In the genomic region with DNA sequence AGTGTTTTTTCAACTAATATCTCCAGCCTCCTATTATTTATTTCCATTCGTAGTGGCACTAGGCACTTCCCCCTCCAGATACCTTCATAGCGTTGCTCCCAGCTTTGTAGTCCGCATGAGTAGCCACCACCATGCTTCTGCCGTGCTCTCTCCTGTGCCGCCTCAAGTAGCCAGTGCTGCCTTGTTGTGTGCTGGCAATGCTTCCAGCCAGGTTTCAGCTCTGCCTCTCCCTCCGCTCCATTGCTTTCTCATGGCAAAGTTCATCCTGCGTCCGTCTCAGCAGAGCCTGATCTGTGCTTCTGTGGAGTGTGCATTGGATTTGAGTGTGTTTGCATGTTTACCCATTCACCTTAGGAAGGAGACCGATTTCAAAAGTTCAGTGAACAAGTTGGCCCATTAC, we compare ENCODE assay signal across 26 mouse cellular contexts.
A peak's percentile ranks its signal among the peaks of the same experiment; 100 is the strongest.
DNase-seq lines count a peak whose midpoint lies in the region; ATAC-seq and TF ChIP-seq lines count a peak whose summit lies in the region.
"Had no signal": no experiment of that assay in that cellular context is flagged by ENCODE, and none has a peak within 500 bp of the region (broad histone marks: within the 10 kb centered on the region; RNA-seq: fewer than 3 reads in every experiment).

No protein-coding gene starts in this region.

- H3K27ac ChIP-seq in kidney, adult 2 months (ENCODE audit: insufficient read depth, low read depth, low read length): no peak overlapping the region
- no peak overlapping the region for H3K27ac ChIP-seq in kidney, embryonic 16.5 days (ENCODE audit: low read length)
- H3K27ac ChIP-seq: embryonic facial prominence, embryonic 12.5 days; embryonic facial prominence, embryonic 15.5 days; gastrocnemius, adult 2 months; hindbrain, embryonic 12.5 days; hindbrain, embryonic 15.5 days had no signal

- H3K4me1 ChIP-seq in kidney, adult 2 months (ENCODE audit: control insufficient read depth, insufficient read depth, low read length): no peaks in the 10 kb centered on the region; the same call in 1 of the 2 replicates
- no peaks in the 10 kb centered on the region for H3K4me1 ChIP-seq in kidney, embryonic 16.5 days (ENCODE audit: insufficient read depth, low read length)
- H3K4me1 ChIP-seq: embryonic facial prominence, embryonic 12.5 days; embryonic facial prominence, embryonic 15.5 days; hindbrain, embryonic 12.5 days; hindbrain, embryonic 15.5 days had no signal

- no peak for TF ChIP-seq CTCF in kidney, adult 2 months (conservative IDR thresholded peaks at IDR 0.05; ENCODE audit: insufficient read depth, insufficient read length, low read depth, low read length)

- ATAC-seq in kidney, embryonic 16.5 days (ENCODE audit: low FRiP score, low TSS enrichment): no peak
- ATAC-seq: forebrain, embryonic 14.5 days; forebrain, postnatal 0 days; Patski had no signal

- no peak for TF ChIP-seq POLR2A in kidney, adult 2 months (IDR thresholded peaks at IDR 0.05; ENCODE audit: low read depth, low read length)

- no peak overlapping the region for H3K4me3 ChIP-seq in kidney, adult 2 months (ENCODE audit: insufficient read depth, low read depth, low read length)
- H3K4me3 ChIP-seq in kidney, embryonic 16.5 days (ENCODE audit: low read length): no peak overlapping the region
- H3K4me3 ChIP-seq: embryonic facial prominence, embryonic 12.5 days; embryonic facial prominence, embryonic 15.5 days; gastrocnemius, adult 2 months; hindbrain, embryonic 12.5 days; hindbrain, embryonic 15.5 days had no signal

- H3K27me3 ChIP-seq in kidney, adult 2 months (replicated peaks; ENCODE audit: control insufficient read depth, insufficient read depth, low read length): no peaks in the 10 kb centered on the region
- no peaks in the 10 kb centered on the region for H3K27me3 ChIP-seq in kidney, embryonic 16.5 days (ENCODE audit: insufficient read depth, low read length)
- H3K27me3 ChIP-seq: CH12.LX; embryonic facial prominence, embryonic 12.5 days; embryonic facial prominence, embryonic 15.5 days; hindbrain, embryonic 12.5 days; hindbrain, embryonic 15.5 days; Patski had no signal

- peaks cover 3% of the 10 kb centered on the region for H3K36me3 ChIP-seq in kidney, adult 2 months (ENCODE audit: control insufficient read depth, insufficient read depth, low read length)
- H3K36me3 ChIP-seq in kidney, embryonic 16.5 days (ENCODE audit: insufficient read depth, low read length): peaks cover 41% of the 10 kb centered on the region

- DNase-seq in cerebellum, postnatal 14 days: peak; percentile 16 to 27
- no peak for DNase-seq in cerebellum, postnatal 36 days
- peak; percentile 77 for DNase-seq in kidney, adult 2 months
- peak; percentile 51 for DNase-seq in kidney, postnatal 14 days
- DNase-seq in testis, postnatal 10 days (ENCODE audit: low spot score): no peak
- no peak for DNase-seq in thymus, postnatal 10 days (ENCODE audit: low spot score in 2 of 2)
- DNase-seq: adrenal gland, postnatal 10 days; adrenal gland, postnatal 36 days; B cell, adult 2 months; cerebellum, adult 11 months; cerebellum, adult 2 months; cerebellum, adult 9-11 months; forebrain, postnatal 0 days; gastrocnemius, adult 2 months; gastrocnemius, postnatal 14 days; heart, adult 11 months had no signal

- WGBS in kidney, adult 2 months: 62% methylated on average over 9 of the region's 9 CpGs
- WGBS in kidney, embryonic 16.5 days: 87% methylated on average over 9 of the region's 9 CpGs

- no peak overlapping the region for H3K9ac ChIP-seq in kidney, embryonic 16.5 days (replicated peaks; ENCODE audit: low read length)
- H3K9ac ChIP-seq: embryonic facial prominence, embryonic 12.5 days; embryonic facial prominence, embryonic 15.5 days; forebrain, postnatal 0 days; hindbrain, embryonic 12.5 days; hindbrain, embryonic 15.5 days had no signal

- no peaks in the 10 kb centered on the region for H3K9me3 ChIP-seq in kidney, embryonic 16.5 days (ENCODE audit: low read length)
- H3K9me3 ChIP-seq: embryonic facial prominence, embryonic 12.5 days; embryonic facial prominence, embryonic 15.5 days; G1E; hindbrain, embryonic 12.5 days; hindbrain, embryonic 15.5 days had no signal

- no peak overlapping the region for H3K4me2 ChIP-seq in kidney, embryonic 16.5 days (replicated peaks; ENCODE audit: low read depth, low read length)
- H3K4me2 ChIP-seq: embryonic facial prominence, embryonic 12.5 days; embryonic facial prominence, embryonic 15.5 days; heart, embryonic 11.5 days; hindbrain, embryonic 12.5 days; hindbrain, embryonic 15.5 days had no signal

Comparison
In these comparisons a context has a peak if more than half of its experiments do, and no peak if none do; other contexts are left out.
1. DNase-seq: peak in cerebellum, postnatal 14 days (2 of 2), kidney, adult 2 months (single experiment) and kidney, postnatal 14 days (single experiment); none in cerebellum, postnatal 36 days (0 of 2), testis, postnatal 10 days (single experiment) and thymus, postnatal 10 days (0 of 2).